Mouse (Mus musculus) cerebellum, postnatal 14 days (tissue): Measurements from ENCODE around the gene Cfap57.
A peak's percentile ranks its signal among the peaks of the same experiment; 100 is the strongest.
"Not testable (repeated sequence)": the region's sequence is repeated elsewhere in the genome, so short reads cannot be mapped to it uniquely, and the experiment has no call there.

Source experiments
- DNase-seq, 2 experiments: peaks; one replicate each; pipeline ENCODE4 v3.0.0; 2021; ENCODE audit warnings: mixed read lengths in 2 of 2

The Cfap57 gene

DNA sequence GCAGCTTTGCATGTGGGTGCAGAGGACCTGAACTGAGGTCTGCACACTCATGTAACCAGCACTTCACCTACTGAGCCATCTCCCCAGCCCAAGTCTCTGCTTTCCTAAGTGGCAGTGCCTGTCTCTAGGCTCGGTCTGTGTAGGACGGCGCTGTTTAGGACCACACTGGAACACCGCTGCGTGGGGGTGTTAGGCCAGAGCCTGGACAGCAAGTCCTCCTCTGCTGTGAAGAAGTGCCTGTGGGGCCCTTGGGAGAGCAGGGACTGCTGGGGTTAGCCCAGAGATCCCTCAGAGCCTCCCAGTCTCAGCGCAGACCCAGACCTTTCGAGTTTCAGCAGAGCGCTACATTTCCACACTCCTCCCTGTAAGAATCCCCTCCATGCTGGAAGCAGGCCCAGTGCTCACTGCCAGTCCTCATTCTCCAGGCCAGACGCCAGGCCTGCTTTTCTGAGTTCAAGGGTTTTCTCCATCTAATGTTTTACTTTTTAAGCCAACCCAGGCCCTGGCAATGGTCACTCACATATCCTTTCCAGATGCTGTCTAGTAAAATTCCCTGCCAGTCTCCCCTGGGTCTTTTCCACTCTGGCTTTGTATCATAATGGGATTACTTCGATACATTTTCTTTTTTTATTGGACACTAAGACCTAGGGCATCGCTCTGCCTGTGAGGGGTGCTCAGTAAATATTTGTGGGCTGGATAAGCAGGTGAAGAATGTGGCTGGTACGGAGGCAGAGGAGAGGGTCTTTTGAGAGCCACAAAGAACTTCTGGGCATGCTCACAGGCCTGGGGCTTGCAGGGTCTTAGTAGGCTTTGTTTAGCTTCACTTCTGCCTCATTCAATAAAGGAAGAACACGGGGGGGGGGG, 56.3 kb downstream of the Cfap57 start:
- peak; percentile 50 to 63 for DNase-seq

DNA sequence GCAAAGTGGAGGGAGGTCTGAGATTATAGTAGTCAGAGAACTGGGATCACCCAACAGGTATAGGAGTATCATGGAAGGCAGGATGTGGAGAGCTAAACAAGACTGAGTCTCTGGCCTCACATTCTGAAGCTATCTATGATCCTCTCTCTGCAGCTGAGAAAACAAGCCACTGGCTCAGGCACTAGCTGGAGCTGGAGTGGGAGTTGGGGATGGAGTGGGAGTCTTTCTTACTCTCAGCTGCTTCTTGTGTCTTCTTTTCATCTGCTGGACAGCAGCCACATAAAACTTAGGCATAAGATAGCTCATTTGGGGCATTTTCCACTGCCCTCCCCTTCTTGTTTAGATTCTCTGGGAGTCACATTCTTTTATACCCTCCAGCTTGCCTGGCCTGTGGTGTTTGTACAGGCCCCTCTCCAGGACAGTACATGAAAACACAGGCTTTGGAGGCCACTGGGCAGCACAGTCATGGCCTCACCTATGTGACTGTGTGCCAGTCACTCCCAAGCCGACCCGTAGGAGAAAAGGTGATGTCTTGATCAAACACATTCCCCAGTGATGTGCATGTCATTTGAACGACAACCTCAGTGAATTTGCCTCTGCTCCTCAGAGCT, 67.4 kb downstream of the Cfap57 start:
- no peak for DNase-seq

DNA sequence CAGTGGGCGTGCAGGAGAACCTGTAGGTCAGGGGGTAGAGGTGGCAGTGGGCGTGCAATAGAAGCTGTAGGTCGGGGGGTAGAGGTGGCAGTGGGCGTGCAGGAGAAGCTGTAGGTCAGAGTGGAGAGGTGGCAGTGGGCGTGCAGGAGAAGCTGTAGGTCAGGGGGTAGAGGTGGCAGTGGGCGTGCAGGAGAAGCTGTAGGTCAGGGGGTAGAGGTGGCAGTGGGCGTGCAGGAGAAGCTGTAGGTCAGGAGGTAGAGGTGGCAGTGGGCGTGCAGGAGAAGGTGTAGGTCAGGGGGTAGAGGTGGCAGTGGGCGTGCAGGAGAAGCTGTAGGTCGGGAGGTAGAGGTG, 72.5 kb downstream of the Cfap57 start:
- DNase-seq = not testable (repeated sequence)

DNA sequence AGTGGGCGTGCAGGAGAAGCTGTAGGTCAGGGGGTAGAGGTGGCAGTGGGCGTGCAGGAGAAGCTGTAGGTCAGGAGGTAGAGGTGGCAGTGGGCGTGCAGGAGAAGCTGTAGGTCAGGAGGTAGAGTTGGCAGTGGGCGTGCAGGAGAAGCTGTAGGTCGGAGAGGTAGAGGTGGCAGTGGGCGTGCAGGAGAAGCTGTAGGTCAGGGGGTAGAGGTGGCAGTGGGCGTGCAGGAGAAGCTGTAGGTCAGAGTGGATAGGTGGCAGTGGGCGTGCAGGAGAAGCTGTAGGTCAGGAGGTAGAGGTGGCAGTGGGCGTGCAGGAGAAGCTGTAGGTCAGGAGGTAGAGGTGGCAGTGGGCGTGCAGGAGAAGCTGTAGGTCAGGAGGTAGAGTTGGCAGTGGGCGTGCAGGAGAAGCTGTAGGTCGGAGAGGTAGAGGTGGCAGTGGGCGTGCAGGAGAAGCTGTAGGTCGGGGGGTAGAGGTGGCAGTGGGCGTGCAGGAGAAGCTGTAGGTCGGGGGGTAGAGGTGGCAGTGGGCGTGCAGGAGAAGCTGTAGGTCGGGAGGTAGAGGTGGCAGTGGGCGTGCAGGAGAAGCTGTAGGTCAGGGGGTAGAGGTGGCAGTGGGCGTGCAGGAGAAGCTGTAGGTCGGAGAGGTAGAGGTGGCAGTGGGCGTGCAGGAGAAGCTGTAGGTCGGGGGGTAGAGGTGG, 73.0 kb downstream of the Cfap57 start:
- DNase-seq = peak; percentile 28 to 41

DNA sequence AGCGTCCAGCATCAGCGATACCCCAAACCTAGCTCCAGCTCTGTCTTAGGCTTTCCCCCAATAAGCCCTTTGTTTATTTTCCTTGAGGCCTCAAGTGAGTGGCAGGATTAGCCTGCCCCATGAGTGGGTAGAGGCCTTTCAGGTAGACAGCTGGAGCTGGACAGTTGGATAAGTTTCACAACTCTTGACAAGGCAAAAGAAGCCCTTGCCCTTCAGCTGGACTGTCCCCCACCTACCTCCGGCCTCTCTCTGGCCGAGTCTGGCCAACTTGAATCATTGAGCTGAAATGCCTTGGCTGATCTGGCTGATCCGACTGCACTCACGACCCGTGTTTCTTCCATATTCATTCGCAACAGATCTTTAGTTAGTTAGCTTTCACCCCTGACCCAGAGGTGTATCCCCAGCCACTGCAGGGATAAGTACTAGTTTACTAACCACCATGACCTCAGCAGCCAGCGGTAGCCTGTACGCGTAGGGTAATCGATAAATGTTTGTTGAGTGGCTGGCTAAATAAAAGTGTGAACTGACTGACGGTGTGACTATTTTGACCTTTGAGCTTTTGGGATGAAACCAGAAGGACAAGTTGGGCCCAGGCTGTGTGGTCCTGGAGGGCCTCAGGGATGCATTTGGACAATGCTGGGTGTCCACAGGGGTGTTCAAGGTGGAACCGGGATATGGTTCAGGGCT, 76.0 kb downstream of the Cfap57 start:
- no peak for DNase-seq

DNA sequence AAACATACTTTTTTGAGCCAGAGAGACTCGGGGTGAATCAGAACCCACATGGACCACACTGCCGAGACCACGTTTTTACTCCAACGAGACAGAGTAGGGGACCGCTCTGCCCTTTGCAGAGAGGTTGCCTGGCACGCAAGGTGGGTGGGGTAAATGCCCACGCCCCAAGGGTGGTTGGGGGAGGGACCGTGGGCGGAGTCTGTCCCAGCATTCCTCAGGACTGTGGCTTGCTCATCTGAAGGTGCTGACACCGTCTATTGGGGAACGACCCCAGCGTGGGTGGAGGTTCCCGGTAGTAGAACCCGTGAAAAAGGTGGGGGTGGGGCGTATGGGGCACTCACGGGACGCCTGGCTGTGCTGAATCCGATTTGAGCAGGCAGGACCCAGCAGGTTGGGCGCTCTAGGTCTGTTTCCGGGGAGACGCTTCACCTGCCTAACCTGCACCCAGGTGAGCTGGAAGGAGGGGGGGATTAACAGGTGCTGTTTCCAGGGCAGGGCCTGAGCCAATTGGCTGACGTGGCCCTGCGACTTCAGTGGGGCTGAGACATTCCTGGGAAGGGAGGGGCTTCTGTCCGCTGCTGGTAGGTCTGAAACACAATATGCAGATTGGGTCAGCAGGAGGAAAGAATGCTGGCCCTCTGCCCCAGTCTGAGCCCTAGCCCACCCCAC, 76.9 kb downstream of the Cfap57 start, which contains the start of gene Tmem125:
Gene Tmem125, minus strand, starts transcription at position 453 of the 669 bp plus-strand sequence.
- peak in 1 of 2 experiments; percentile 10 for DNase-seq

DNA sequence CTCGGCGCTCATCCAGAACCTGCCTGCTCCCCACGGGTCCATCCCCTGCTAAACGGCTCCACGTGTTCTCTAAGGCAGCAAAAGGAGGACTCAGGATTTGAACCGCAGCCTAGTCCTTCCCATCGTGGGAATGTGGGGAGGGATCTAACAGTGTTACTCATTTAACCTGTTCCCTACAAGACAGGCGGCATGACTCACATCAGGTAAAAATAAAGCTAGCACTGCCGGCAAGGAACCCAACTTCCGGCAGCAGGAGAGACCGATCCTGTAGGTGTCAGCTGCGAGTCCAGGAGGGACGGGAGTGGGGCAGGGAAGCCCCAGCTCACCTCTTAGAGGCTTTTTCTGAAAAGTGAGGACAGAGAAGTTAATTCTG, 77.4 kb downstream of the Cfap57 start:
- no peak for DNase-seq

DNA sequence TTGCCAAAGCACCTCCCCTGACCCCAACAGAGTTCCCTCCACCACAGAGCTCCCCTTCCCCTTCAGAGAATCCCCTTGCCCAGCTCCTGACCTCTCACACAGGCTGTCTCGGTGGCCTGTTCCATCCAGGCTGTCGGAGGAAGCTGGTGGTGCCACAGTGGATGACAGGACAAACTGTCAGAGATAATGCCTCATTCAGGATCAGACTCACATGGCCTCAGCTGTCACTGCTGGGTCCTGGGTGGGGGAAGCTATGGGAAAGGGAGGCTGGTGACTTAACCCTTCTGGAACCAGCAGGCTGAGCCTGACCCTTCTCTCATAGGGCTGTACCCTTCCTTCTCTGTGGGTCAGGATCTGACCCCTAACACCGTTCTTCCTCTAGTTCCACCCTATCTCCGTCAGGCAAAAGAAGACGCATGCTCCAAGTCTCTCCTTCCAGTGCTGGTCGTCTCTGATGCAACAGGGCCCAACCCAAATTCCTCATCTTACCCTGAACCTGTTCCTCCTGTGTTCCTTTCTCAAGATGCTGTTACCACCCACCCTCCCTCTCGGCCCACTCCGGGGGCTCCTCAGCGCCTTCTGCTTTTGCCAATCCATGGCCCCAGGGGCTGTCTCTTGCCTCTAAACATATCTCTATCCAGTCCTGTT, 77.9 kb downstream of the Cfap57 start:
- DNase-seq = no peak

DNA sequence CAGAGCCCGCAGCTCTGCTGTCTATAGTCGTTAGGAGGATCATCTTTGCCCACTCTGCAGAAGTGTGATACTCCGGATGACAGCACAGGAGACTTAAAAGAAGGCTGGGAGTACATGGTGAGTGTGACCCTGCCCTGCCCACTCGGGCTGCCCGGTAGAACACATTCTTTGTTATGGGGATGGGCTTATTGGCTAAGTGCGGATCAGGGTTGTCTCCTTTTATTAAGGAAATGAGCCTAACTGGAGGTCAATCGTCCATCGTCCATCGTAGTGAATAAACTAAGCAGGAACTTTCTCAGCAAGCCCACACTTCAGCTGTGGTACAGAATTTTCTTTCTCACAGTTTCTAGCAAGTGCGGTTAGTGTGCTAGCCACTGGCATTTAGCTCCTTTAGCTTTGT, 80.7 kb downstream of the Cfap57 start:
- DNase-seq = no peak

DNA sequence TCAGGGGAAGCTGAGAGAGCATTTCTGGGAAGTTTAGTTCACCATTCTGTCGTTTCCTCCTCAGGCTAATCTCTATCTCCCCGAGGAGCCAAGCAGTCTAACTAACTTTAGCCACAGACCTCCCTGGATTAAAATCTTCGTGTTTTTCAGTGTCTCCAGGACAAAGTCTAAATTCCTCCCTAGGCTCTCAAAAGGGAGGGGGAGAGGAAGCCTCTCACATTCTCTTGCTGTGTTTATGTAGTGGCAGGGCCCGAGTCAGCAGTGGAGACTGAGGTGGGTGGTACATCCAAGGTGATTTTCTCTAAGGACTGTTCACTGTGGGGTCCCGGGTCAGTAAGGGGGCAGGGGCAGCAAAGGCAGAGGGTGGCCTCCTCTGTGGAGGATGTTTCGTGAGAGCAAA, 82.8 kb downstream of the Cfap57 start:
- DNase-seq = no peak

DNA sequence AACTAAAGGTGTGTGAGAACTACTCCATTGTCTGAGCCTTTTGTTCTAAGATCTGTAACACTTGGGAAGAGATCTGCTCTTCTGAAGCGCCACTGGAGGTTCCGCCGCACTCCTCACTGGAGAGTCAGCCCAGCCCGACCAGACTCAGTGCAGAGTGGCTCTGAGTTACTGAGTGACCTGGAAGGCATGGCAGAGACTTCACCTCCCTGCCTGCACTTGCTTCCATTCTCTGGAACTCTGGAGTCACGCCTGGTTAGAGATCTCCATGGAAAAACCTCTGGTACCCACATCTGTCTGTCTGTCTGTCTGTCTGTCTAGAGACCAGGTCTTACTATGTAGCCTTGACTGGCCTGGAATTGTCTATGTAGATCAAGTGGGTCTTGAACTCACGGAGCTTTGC, 85.0 kb downstream of the Cfap57 start:
- DNase-seq = no peak

DNA sequence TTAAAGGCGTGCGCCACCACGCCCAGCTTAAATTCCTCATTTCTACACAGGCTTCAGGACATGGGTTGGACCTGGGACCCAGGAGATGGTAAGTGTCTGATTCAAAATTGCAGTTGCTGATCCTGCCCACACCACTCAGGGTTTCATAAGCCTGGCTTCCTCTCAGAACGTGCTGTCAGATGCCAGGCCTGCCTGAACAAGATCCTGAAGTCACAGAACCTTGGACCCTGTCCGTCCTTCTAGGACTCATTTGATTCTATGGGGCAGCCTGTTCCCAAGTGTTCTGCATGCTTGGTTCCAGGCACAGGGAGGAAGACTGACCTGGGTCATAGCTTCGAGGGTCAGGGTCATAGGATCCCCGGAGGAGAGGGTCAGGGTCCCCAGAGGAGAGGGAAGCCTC, 87.0 kb downstream of the Cfap57 start:
- DNase-seq = no peak

DNA sequence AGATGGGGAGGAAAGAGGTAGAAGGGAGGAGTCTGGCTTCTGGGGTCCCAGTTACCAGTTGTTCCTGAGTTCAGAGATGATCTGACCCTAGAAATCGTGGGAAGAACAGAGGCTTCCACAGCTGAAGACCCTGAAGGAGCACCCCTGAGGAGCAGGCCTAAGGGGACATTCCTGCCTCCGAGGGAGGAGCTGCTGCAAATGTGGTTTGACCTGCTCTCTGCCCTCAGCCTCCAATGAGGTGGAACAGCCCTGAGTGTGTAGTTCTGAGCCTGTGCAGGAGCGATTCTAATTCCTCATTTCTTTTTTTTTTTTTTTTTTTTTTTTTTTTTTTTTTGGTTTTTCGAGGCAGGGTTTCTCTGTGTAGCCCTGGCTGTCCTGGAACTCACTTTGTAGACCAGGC, 87.4 kb downstream of the Cfap57 start:
- no peak for DNase-seq

DNA sequence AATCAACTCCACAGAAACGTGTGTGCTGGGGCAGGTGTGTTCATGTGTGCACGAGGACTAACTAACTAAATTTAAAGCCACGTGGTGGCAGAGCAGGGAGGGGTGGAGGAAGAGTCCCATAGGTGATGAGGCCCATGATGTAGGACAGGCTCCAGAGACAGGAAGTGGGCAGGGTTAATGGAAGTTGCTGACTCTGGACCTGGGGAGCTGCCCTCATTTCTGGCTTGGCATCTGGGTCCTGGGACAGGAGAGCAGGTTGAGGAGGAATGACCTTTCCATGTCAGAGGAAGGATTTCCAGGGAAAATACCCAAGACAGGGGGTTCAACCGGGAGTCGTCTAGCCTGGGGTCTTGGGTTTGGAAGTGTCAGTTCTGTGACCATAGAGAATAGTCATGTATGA, 87.9 kb downstream of the Cfap57 start:
- DNase-seq = no peak

DNA sequence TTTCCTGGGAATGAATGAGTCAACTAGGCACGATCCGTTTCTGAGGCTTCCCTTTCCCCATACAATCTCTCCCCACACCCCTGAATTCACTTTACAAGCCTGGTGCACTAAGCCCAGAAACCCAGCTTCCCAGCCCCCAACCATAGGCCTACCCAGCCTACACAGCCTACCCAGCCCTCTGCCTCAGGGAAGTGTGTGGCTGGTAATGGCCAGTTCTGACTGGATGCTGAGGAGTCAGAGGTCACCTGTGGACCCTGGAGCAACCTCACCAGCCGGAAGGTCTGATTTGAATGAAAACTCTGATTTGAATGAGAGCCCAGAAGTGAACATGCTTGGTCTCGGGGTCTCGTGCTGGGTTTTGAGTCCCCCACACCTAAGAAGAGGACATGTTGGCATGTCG, 92.9 kb downstream of the Cfap57 start:
- DNase-seq = no peak

DNA sequence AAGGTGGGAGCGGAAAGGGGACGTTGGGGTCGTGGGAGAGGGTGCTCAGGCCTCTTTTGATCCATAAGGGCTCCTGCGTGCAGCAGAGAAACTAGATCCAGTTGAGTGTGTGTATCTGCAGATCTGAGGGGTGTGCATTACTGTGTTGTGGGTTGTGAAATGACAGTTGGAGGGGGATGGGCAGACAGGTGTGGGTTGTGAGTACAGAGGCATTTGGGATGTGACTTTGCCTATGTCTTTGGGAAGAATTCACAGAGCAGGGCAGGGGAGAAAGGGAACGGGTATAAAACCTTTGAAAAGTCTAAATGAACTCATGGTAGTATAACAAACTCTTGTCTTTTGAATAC, 93.3 kb downstream of the Cfap57 start:
- DNase-seq = no peak

DNA sequence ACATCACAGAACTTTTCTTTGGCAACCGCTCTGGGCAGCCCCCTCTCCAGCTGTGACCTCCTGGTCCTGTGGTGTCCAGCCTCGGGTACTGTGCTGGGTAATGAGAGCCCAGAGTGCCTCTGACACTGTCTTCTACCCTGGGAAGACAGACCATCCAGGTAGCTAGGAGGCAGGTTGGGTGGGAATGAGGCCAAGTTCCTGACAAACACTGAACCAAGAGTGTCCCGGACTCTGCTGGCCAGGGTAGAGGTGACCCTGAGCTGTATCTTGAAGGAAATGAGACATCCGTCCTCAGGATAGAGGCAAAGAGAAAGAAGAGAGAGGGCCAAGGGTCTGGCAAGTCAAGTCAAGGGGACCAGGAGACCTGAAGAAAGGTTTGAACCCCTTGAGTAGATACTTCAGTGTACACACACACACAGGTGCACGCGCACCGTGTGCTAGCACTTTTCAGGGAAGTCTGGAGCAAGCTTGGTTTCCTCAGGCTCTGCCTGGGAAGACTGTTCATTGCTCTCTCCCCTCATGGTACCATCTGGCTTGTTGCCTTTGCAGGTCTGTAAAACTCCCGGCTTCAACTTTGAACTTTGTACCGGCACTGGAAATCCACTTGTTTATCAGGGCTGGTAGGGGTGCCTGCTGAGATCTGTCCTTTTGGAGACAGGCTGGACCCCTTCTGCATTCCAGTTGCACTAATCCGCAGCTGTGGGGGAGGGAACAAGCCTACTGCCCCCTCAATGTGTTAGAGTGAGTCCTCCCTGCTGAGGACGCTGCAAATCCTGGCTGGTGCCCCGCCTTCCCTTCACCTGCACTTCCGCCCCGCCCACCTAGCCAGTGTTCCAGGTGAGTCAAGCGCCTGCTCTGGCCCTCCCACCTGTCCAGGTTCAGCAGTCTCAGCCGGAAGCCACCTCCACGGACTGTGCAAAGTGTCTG, 93.9 kb downstream of the Cfap57 start, which contains the start of gene 2610528J11Rik:
Gene 2610528J11Rik, plus strand, starts transcription at position 592 of the 927 bp plus-strand sequence.
- no peak for DNase-seq

DNA sequence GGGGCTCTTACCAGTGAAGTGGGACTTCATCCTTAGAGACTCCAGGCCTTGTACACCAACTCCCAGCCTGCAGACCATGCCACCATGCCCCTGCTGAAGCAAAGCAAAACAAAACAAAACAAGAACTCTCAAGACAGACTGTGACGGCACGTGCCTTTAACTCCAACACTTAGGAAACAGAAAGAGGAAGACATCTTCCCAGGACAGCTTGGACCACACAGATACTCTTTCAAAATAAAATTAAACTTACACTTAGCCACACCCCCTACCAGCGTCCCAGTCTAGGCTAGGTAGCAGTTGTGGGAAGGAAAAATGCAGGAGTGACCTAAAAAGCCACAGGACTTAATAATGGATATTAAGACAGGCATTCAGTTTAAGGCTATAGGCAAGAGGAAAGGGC, 94.8 kb downstream of the Cfap57 start:
- DNase-seq = no peak

DNA sequence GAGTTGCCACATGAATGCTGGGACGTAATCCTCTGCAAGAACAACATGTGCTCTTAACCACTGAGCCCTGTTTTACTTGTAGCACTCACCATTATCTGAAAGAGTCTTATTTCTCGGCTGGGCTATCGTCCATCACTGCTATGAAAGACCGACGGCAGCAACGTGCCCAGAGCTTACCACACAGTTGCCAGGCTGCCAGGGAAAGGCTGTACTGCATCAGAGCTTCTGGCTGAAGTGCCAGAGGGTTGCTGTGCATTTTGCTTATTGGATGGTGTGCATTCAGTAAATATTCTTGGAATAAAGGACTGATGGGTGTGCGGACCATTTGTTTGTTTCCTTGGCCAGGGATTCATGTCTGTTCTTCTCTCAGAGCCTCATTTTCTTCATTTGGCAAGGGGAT, 96.6 kb downstream of the Cfap57 start:
- no peak for DNase-seq

DNA sequence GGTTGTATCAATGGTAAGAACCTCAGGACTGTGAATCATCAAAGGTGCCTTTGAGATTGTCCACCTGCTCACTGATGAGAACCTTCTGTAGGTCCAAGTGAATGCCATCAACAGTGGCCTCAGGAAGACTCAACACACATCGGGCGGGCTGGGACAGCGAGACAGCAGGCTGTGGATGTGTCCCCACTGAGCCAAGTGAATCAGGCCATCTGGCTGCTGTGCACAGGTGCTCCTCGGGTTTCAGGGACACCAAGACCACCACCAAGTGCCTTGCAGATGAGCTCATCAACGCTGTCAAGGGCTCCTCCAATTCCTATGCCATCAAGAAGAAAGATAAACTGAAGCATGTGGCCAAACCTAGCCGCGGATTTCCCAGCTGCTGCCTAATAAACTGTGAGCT, 98.3 kb downstream of the Cfap57 start:
- no peak for DNase-seq

DNA sequence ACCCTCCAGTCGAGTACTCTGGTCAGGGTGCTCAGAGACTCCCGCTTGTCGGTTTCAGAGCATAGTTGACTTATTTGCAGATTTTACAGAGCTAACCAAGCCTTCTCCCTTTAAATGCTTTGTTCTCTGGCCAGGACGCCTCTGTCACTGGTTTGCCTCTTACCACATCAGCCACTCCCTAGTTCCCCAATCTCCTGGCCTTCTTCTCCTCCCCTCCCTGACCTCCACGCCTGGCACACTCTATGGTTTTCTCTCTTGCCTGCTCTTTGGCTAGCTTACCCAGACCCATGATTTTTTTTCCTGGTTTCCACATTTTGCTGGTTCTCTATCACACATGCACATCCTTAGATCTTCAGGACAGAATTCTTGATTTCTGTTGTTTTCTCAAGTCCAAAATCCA, 102.4 kb downstream of the Cfap57 start:
- no peak for DNase-seq
